Mouse (Mus musculus) layer of hippocampus, adult 9-10 months (tissue): ENCODE results near the gene Dicer1.

Experiments used
- DNase-seq: peaks from one replicate; pipeline ENCODE4 v3.0.0; 2022; ENCODE audit warnings: low spot score

Dicer1 gene

DNA sequence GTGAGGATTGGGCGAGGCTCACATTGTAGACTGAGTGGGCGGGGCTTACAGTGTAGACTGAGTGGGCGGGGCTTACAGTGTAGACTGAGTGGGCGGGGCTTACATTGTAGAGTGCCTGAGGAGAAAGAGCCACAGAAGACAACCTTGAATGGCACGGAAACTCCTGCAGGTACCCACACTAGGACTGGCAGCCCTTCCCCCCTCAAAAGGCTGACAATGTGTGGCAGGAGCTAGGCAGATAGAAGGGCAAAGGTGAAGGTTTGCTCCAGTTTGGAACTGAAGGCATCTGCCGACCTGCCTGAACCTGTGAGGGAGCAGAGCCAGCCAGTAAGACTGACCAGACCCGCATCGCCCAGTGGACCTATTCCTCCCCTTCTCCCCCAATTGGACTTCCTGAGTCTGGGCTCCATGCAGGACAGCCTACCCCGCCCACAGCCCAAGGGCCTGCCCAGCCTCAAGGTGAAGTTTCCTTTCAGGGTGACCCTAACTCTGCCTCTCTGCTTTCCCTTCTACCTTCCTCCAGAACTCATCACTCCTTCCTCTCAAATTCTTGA lies 74.3 kb downstream of the Dicer1 start:
- no peak for DNase-seq

- no peak for DNase-seq
These were observed 75.0 kb downstream of the Dicer1 start for GRCm38 (mm10) chr12:104676535-104677370.

DNA sequence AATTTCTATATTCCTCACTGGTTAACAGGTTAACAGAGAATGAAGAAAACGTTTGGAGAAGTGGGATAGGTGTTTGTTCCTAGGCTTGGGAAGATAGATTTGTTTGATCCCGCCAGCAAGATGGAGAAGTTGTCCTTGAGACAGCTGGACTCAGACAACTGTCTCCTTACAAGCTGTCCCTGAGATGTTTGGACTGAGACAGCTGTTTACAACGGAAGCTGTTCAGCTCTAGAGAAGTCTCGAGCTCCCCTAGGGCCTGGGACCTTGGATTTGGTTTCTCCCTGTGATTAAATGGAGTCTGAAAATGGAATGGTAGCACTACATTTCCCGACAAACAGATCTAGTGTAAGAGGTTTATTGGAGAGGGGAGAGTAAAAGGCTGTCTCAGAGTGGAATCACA lies 78.8 kb downstream of the Dicer1 start:
- no peak for DNase-seq

GRCm38 (mm10) chr12:104672406-104672805 lies 79.3 kb downstream of the Dicer1 start:
- no peak for DNase-seq

DNA sequence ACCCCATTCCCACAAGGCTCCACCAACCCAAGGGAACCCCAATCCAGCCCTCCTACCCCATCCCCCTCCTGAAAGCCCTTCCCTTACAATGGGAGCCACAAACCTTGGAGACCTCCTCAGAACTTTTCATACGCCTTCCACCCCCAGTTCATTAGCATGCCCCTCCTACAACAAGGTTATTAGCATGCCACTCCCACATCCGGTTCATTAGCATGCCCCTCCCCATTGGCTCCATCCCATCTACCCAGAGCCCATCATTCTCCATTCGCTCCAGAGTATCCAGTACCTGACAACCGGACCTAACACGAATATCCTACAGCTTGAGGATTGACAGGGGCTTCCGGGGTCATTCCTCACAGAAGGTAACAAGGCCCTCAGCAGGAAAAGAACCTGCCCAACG lies 83.9 kb downstream of the Dicer1 start:
- no peak for DNase-seq

GRCm38 (mm10) chr12:104665951-104666350 lies 85.8 kb downstream of the Dicer1 start:
- no peak for DNase-seq

DNA sequence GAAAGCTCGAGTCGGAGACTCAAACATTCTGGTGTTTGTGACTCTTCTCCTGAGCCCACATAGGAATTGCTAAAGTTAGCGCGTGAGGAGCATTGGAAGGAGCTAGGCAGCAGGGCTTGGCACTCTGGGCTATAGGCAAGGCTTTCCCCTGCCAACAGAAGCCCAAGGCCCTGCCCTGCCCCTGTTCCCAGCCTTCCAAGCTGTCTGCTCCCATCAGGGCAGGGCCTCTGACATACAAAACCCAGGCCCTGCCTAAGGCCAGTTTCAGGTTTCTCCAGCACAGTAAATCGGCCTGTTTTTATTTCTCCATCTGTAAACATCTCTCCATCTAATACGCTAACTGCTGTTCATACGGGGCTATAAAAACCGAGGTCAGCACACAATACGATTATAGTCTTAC lies 86.2 kb downstream of the Dicer1 start:
- DNase-seq, result no peak

- no peak for DNase-seq
These were observed 95.6 kb downstream of the Dicer1 start for GRCm38 (mm10) chr12:104656146-104656545.

DNA sequence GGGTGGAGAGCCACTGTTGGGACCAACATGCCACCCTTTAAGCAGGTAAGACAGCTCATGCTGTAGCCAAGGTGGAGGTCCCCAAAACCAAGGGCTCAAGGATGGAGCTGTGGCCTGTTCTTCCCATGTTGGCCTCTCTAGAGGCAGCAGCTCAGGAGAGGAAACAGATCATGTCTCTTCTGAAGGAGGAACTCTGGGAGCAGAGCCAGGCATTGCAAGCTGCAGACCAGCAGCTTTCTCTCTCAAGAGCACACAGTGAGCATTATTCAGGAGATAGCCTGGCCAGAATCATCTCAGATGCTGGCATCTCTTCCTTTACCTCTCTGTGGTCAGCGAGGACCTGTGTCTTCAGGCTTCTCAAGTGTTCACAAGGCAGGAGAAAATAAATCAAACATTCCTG lies 96.7 kb downstream of the Dicer1 start:
- DNase-seq, result no peak

- DNase-seq, result no peak
These were observed 99.7 kb downstream of the Dicer1 start for GRCm38 (mm10) chr12:104652021-104652420.

GRCm38 (mm10) chr12:104651269-104651668 lies 100.5 kb downstream of the Dicer1 start:
- DNase-seq, result no peak

DNA sequence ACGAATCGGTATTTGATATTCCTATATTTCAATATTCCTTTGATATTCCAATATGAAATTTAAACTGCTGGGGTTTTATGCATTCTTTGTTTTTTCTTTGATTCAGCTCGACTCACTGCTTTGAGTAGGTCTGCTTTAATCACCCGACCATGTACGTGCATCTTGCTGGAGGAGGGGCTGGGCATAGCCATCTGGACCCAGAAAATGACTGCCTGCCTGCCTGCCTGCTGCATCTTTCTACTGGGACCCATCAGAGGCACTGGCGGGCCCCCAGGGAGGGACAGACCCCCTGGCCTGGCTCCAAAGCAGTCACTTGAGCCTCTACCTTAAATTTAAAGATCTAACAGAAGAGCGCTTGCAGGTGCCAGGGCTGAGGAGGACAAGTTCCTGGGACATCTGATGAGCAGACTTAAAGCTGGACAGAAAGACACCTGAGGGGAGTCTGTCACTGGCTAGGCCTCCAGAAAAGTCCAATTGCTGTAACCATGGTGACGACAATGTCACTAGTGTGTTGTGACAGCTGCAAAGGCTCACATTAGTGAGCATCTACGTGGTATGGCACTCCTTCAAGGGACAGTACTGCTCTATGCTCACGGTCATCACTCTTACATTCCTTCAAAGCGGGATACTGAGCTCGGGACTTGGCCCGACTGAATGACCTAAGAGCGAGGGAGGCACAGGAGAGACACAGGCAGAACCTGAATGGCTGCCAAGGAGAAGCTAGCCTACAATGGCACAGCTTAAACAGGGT lies 101.1 kb downstream of the Dicer1 start:
- no peak for DNase-seq

DNA sequence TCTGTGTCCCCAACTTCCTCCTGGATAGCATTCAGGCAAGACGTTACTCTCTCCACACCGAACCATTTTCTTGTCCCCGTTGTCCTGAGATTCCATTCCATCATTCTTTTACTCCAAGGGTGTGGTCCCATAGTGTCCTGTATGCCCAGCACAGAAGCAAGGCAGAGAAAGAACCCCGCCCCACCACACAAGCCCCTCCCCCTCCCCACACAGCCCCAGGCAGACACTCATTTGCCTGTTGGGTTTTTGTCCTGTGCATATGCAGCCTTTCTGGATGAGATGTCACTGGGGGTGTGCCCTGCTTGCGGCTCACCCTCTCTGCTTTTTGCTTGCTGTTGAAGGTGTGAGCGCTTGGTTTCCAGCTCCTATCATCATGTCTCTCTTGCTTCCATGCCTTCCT lies 103.4 kb downstream of the Dicer1 start:
- no peak for DNase-seq

GRCm38 (mm10) chr12:104642337-104642736 lies 109.4 kb downstream of the Dicer1 start:
- DNase-seq, result no peak

DNA sequence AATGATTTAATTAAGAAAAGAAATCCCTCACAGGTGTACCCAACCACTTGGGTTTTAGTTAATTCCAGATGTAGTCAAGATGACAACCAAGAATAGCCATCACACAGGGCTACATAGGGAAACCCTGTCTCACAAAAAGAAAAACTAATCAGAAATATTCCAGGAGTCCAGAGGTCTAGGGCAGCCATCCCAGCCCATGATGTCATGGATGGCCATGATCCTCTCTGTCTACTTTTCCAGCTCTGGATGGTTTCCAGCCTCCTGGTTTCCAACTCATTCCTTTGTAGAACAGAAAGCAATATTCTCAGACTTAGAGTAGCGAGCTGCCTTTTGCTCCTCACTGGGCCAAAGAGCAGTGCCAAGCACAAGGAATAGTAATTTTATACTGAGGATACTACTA lies 110.8 kb downstream of the Dicer1 start:
- no peak for DNase-seq

GRCm38 (mm10) chr12:104638156-104638555 lies 113.6 kb downstream of the Dicer1 start:
- no peak for DNase-seq
